Mouse (Mus musculus) frontal cortex, adult 2 months (tissue): ENCODE measurements at regions not wholly inside any gene's neighbourhood (a gene's known extent, or its start where the extent isn't known, plus 50 kb on each side); places are given as distances from the start of the nearest gene placed in this dataset.
"Not testable (repeated sequence)": the region's sequence is repeated elsewhere in the genome, so short reads cannot be mapped to it uniquely, and the experiment has no call there.

Experiments
- DNase-seq, 2 experiments: peaks; one replicate each; pipeline ENCODE4 v3.0.0; 2022; ENCODE audit warnings: low spot score in 1 of 2; ENCODE audit errors: extremely low spot score in 1 of 2

DNA sequence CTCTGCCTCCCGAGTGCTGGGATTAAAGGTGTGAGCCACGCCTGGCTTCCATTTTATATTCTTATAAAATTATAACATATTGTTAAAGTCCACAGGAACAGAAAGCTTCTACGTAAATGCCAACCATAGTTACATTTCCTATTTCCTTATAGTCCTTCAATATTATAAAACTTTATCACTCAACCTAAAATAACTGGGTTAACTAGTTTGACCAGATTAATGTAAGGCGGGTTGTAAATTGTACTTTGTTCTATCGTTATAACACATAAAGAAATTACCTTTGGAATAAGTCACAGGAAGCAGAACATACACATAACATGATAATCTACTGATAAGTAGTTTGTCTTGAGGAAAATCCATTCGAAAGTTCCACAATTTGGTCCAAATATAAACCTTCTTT lies 251.6 kb downstream of the Nfkbiz start:
- DNase-seq, result no peak

DNA sequence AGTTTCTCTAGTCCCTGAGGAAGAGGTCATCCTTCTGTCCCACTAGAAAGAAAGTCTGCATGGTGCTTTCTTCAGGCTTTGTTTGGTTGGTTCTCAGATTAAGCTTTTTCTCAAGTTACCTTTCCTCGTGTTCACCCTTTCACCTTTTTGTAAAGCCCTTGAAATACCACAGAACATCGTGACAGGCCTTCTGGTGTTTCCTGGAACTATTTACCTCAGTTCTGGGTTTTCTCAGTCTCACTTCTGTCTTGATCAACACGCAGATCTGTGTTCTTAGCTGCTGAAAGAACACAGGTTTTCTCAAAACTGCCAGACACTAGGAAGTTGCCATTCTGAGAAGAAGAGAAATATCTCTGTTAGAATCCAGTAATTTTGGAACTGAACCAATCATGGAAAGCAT lies 255.8 kb downstream of the Nfkbiz start:
- DNase-seq, result no peak

DNA sequence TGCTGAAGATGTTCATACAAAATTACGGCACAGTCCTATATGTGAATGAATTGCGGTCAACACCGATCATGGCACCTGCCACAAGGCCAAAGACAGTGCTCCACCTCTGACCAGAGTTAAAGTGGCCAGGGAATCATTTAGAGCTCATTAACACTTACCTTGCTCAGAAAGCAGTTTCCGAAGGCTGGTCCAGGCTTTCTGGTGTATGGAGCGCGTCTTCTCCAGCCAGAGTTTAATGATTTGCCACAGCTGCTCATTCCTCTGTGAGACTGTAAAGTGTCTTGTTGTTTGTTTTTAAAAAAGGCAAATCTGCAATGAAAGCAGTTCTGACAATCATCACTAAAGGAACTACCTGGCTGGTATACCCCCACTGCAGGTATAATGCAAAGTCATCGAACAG lies 256.7 kb downstream of the Nfkbiz start:
- no peak for DNase-seq

DNA sequence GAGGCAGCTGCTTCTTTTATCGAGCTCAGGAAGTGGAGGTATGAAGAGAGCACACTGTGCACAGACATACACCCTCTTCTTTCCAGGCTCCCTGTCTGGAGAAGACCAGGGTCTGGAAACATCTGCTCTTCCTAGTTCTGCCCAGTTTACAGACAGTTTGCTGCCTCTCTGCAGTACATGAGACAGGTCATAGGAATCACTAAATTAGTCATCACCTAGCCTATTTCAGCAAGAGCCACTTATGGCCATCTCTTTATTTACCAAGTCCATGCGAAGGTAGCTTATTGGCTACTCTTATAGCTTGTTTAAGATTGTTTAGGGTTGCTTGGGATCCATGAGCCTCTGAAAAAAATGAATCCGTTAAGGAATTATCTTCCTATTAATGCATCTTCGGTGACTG lies 257.9 kb downstream of the Nfkbiz start:
- DNase-seq, result no peak

- DNase-seq, result no peak
Observed at GRCm38 (mm10) chr16:55578686-55579085, 260.0 kb downstream of the Nfkbiz start.

DNA sequence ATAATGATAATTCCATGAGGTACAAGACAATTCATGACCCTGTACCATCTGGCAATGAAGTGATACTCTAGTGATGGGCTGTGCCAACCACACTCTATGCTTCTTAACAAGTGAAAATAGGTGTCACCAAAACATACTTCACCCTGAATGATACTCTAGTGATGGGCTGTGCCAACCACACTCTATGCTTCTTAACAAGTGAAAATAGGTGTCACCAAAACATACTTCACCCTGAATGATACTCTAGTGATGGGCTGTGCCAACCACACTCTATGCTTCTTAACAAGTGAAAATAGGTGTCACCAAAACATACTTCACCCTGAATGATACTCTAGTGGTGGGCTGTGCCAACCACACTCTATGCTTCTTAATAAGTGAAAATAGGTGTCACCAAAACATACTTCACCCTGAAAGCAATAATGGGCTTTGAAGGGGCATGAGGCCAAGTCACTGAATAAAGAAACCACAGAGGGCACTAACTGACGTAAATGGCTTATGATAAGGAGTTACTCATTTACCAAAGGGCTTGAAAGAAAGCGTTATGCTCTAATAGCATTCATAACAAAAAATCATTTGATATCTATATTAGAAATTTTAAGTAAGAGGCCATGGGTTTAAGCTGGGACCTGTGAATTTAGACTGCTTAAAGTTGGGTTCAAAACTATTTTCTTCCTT lies 263.0 kb downstream of the Nfkbiz start:
- DNase-seq, result not testable (repeated sequence)

DNA sequence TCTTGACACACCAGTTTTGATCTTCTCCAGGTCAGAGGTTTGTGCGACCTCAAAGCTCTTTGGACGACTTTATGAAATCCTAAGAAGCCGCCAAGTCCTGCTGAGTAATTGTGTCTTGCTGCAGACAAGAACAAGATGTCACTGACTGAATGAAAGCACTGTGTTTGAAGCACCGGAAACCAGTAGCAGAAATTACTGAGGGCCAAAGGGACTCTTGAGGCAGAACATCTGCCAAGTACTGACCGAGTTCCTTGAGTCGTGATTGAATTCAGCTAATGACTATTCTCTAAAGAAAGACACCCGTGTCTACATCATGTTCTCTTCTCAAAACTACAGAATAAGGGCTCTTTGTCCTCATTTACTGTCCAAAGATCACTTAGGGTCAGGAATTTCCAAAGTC lies 267.6 kb downstream of the Nfkbiz start:
- DNase-seq, result no peak

- DNase-seq, result no peak
Observed at GRCm38 (mm10) chr16:55570097-55570496, 268.6 kb downstream of the Nfkbiz start.

GRCm38 (mm10) chr16:55555821-55556535 lies 258.2 kb upstream of the Zpld1 start:
- DNase-seq, result peak in 1 of 2 experiments; percentile 13

DNA sequence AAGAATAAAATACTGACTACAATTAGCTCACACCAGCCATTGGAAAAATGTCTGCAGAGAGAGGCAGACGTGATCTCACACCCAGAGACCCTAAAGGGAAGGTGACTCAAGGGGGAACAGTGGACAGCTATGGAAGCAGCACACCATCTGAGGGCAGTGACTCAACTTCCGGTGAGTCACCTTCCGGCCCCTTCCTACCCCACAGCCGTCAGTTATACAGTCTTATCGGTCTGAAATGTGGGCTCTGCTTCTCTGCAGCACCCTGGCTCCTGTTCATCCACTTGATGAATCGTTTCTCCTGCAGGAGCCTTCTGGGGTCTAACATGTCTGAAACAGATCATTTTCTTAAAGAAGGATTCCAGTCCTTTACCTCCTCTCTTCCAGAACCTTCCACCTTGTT lies 257.4 kb upstream of the Zpld1 start:
- DNase-seq, result no peak

GRCm38 (mm10) chr16:55553896-55554295 lies 256.1 kb upstream of the Zpld1 start:
- no peak for DNase-seq

- no peak for DNase-seq
Observed at GRCm38 (mm10) chr16:55551348-55551747, 253.6 kb upstream of the Zpld1 start.

GRCm38 (mm10) chr16:55550649-55551312 lies 253.0 kb upstream of the Zpld1 start:
- peak; percentile 38 to 66 for DNase-seq

GRCm38 (mm10) chr16:55547095-55547494 lies 249.3 kb upstream of the Zpld1 start:
- DNase-seq, result no peak

DNA sequence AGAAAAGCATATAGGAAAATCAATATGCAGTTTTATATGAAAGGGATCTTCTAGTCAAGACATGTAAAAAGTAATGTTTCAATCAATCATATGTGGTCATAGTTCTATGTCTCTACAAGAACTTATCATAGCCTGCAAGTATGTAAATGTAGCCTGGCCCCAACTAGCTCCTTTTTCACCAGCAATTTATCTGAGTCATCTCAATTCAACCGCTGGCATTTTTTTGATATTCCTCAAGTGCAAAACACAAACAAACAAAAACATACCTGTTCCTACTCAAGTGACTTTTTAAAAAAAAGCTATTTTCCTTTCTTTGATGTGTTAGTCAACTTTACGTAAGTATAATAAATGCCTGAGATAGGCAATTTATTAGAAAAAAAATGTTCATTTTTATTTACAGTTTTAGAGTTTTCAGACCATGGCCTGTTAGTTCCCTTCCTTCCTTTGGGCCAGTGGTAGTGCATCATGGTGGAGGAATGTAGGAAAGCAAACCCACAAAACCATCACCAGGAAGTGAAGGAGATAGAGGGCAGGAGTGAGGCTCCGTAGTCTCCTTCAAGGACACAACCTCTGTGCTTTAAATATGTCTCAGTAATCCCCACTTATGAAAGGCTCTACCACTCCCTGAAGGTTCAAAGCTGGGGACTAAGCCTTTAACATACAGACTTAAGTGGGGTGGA lies 242.7 kb upstream of the Zpld1 start:
- DNase-seq, result no peak

GRCm38 (mm10) chr16:55539179-55539578 lies 241.4 kb upstream of the Zpld1 start:
- no peak for DNase-seq

GRCm38 (mm10) chr16:55537548-55537947 lies 239.8 kb upstream of the Zpld1 start:
- no peak for DNase-seq

GRCm38 (mm10) chr16:55532686-55533085 lies 234.9 kb upstream of the Zpld1 start:
- DNase-seq, result no peak

- peak in 1 of 2 experiments; percentile 16 for DNase-seq
Observed at GRCm38 (mm10) chr16:55530844-55531243, 233.1 kb upstream of the Zpld1 start.

GRCm38 (mm10) chr16:55527680-55528079 lies 229.9 kb upstream of the Zpld1 start:
- DNase-seq, result no peak

- DNase-seq, result no peak
Observed at GRCm38 (mm10) chr16:55526230-55526842, 228.6 kb upstream of the Zpld1 start.
